Mouse (Mus musculus): ENCODE data around the gene Gjd3. TPM values are rescaled to one million over a fixed set of nuclear protein-coding genes. Genes with fewer than 3 reads are reported as not detected.

Gjd3 gene
- polyA plus RNA-seq, 1 experiment = 0.55 TPM

DNA sequence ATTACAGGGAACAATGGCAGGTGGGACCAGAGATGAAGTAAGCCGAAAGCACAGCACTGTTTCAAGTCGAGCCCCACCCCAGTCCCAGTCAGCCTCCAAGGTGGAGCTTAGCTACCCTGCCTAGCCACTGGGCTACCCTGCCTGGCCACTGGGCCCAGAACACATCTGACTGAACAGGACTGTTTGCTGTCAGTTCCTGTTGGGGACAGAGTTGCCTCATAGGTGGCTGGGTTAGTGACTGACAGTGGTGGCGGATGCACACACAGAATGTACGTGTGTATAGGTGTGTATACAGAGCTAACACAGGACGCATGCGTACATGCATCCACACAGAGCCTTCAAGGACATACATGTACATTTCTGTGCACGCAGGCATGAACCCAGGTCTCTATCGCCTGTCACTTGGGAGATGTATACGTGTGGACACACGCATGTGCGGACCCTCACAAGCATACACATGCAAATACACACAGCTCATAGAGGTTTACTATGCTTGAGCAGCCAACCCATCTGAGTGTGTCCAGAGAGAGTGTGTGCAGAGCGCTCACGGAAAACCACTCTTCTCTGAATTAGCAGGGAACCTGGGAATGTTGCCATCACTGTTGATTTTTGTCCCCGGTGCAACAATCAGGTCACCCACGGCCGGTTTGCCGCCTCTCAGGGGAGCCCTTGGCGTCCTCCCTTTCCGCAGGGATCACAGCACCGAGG, 1.4 kb downstream of the Gjd3 start:
- DNase-seq (ENCODE audit: low read depth) = no peak

- DNase-seq (ENCODE audit: low read depth) = peak; percentile 44
Observed at GRCm38 (mm10) chr11:98979356-98979755, 3.5 kb downstream of the Gjd3 start.

DNA sequence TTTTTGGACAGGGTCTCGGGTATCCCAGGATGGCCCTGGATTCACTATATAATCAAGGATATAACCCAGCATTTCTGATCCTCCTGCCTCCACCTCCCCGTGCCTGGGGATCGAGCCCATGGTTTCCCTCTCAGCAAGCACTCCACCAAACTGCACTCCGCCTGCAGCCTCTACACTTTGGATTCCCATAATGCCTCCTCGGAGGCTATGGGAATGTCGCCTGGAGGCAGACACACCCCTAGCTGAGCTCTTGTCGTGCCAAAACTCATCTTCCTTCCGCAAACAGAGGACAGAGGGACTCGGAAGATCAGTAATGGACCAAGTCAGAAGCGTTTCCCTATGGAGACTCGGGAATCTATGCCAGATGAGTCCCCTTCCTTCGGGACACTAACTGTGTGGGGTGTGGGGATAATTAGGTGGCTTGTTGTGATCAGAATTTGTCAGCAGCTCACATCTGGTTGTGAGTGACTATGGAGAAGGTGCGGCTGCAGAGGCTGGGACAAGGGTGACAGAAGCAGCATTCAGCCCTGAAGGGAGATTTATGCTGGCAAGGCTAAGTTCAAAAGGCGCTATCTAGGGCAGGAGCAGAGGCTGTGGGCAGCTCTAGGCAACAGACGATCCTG, 4.2 kb downstream of the Gjd3 start:
- no peak for DNase-seq (ENCODE audit: low read depth)

GRCm38 (mm10) chr11:98974871-98975719, 7.7 kb downstream of the Gjd3 start:
- DNase-seq (ENCODE audit: low read depth) = no peak

DNA sequence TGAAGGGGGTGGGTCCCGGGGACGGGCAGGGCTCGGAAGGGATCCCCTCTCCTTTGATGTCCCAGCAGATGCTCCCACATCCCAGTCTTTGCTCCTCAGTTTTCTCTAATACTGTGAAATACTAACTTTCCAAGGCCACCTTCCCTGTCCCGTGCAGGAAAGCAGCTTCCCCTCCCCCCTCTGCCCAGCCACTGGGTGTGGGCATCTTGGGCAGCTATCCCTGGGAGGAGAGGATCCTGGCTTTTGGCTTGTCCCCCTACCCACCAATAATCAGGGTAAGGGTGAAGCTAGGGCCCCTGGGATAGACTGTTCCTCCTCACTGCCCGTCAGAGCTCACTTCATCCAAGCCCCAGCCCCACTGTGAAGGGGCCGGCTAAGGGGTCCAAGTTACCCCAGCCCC, 8.6 kb downstream of the Gjd3 start:
- DNase-seq (ENCODE audit: low read depth) = no peak

GRCm38 (mm10) chr11:98973584-98973983, 9.2 kb downstream of the Gjd3 start:
- DNase-seq (ENCODE audit: low read depth) = no peak

GRCm38 (mm10) chr11:98972801-98973360, 9.9 kb downstream of the Gjd3 start:
- DNase-seq (ENCODE audit: low read depth) = no peak

DNA sequence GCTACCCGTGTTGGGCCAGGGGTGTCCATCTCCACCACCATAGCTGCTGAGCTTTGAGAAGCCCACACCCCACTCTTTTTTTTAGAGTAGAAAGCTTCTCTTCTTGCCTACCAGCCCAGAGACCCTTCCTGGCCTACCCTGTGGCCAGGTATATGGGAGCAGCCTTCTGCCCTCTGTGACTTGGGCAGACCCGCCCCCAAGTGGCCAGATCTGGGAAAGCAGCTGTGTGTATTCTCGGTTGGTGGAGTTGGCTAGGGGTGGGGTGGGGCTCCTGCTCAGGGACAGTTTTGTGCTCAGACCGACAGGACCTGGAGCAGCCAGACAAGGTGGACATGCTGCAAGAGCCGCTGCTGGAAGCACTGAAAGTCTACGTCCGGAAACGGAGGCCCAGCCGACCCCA, 10.6 kb downstream of the Gjd3 start:
- DNase-seq (ENCODE audit: low read depth) = no peak

- DNase-seq (ENCODE audit: low read depth) = no peak
Observed at GRCm38 (mm10) chr11:98971316-98972031, 11.3 kb downstream of the Gjd3 start.

DNA sequence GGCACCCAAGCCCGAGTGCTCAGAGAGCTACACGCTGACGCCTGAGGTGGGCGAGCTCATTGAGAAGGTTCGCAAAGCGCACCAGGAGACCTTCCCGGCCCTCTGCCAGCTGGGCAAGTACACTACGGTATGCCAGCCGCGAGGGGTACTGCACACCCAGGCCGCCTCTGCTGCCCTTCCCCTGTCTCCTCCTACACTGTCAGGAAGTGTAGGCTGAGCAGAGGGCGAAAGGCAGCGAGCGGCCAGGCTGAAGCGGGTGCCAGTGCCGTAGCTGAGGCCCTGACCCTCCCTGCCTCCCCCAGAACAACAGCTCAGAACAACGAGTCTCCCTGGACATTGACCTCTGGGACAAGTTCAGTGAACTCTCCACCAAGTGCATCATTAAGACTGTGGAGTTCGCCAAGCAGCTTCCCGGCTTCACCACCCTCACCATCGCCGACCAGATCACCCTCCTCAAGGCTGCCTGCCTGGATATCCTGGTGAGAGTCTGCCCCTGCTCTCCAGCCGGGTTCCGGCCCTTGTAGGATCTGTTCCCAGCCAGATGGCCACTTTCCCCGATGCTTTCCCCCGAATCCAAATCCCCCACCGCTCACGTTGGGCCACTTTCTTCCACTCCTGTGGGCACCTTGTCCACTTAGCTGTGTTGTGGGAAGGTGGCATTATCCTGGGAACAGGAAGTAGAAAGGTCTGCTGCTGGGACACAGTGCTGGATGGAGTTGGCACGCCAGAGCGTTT, 12.5 kb downstream of the Gjd3 start:
- DNase-seq (ENCODE audit: low read depth) = no peak

- no peak for DNase-seq (ENCODE audit: low read depth)
Observed at GRCm38 (mm10) chr11:98969496-98969927, 13.3 kb downstream of the Gjd3 start.

GRCm38 (mm10) chr11:98968716-98969495, 13.9 kb downstream of the Gjd3 start:
- no peak for DNase-seq (ENCODE audit: low read depth)

GRCm38 (mm10) chr11:98968079-98968478, 14.7 kb downstream of the Gjd3 start:
- DNase-seq (ENCODE audit: low read depth) = no peak

DNA sequence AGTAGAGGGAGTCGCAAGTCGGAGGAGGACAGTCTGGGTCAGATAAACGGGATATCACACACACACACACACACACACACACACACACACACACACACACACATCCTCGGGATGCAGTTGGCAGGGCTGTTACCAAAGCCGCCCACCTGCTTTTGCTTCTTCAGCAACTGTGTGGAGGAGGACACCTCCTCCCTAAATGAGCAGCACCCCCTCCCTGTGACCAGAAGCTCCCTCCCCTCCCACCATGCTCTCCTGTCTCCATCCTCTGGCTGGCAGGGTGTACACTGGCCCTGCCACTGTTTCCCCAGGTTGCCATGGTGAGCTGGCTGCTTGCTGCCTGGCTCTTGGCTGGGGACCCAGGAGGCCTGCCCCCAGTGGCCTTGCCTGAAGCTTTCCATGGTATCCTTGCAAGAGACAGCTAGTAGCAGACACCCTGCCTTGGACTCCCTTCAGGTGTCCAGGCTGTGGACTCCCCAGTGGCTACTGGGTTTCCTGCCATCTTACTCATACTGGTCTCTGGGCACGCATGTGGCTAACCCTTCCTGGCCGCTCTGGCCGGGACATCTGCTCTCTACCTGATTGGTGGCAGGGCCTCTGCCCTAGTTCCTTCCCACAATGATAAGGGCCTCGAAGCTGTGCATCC, 16.2 kb downstream of the Gjd3 start:
- DNase-seq (ENCODE audit: low read depth) = no peak

DNA sequence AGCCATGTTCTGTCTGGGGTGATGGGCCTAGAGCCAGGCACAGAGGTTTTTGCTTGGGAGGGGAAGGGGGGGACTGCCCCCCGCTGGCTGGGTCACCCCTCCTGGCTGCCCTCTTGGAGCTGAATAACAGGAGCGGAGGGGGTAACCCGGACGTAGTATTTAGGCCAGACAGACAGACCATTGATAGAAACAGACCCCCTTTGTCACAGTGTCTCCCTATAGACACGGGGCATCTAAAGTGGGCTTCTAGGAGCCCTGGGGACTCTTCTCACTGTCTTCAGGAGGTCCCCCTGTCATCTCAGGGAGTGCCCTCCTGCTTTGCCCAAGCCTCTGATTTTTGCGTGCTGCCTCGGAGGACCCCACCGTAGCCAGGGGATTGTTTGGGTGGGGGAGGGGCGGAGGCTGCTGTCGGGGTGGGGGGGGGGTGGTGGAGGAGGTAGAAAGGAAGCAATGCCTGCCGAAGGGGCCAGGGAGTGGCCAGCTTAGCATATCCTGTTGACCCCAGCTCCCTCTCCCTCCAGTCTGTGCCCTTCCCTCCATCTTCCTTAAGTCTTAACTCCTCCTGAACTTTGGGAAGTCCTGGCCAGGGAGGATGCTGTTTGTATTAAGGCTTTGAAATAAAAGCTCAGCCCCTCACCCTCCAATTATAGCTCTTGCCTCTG, 17.3 kb downstream of the Gjd3 start:
- DNase-seq (ENCODE audit: low read depth) = no peak

GRCm38 (mm10) chr11:98964616-98965415, 18.0 kb downstream of the Gjd3 start:
- no peak for DNase-seq (ENCODE audit: low read depth)

- DNase-seq (ENCODE audit: low read depth) = no peak
Observed at GRCm38 (mm10) chr11:98964201-98964615, 18.6 kb downstream of the Gjd3 start.

All from gonadal fat pad, adult 2 months (tissue).